Mouse (Mus musculus) thymus, adult 2 months (tissue): ENCODE results near the gene Tcp1.

ENCODE experiments used
- CTCF ChIP-seq: fragments of 200-500 bp; IDR thresholded peaks from 2 replicates; pipeline ENCODE4 v1.5.1; 2012; ENCODE audit warnings: mild to moderate bottlenecking, control low read depth, low read length, moderate library complexity, borderline replicate concordance; ENCODE audit not compliant: control insufficient read depth, poor library complexity, insufficient read depth; ENCODE audit errors: extremely low read depth
- POLR2A ChIP-seq: fragments of 200-500 bp; IDR thresholded peaks from 2 replicates; pipeline ENCODE4 v1.6.1; 2012; ENCODE audit warnings: mild to moderate bottlenecking, low read length, control low read depth, moderate library complexity; ENCODE audit not compliant: control insufficient read depth, poor library complexity, insufficient read depth; ENCODE audit errors: extremely low read depth

GRCm38 (mm10) chr17:12892033-12892432 is 23.5 kb upstream of the Tcp1 start:
- TF ChIP-seq CTCF (no peak), POLR2A (no peak)
